ENCODE assay signal across 7 mouse cellular contexts in the genomic region with DNA sequence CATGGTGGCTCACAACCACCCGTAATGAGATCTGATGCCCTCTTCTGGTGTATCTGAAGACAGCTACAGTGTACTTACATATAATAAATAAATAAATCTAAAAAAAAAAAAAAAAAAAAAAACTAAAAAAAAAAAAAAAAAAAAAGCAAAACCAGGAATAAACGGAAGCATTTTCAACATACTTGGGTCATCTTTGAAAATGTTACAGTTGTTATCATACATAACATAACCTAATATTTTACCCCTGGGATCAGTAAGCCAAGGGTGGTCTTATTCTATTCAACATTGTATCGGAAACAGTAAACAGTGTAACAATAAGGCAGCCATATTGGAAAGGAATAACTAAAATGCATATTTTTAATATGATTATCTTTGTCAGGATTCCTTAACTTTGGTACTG. TPM values are rescaled to one million over a fixed set of nuclear protein-coding genes. Genes with fewer than 3 reads are reported as not detected.
"Had no signal": no experiment of that assay in that cellular context is flagged by ENCODE, and none has a peak within 500 bp of the region (broad histone marks: within the 10 kb centered on the region; RNA-seq: fewer than 3 reads in every experiment).

No protein-coding gene starts in this region.

RNA-seq across cellular contexts. Expression of a gene that starts 41.3 kb away (rescaled TPM):
- total RNA-seq: gastrocnemius, adult 2 months; gastrocnemius, adult 8-10 months; gastrocnemius, postnatal 14 days; gastrocnemius, postnatal 25 days; gastrocnemius, postnatal 36 days; heart, adult 18-20 months; heart, adult 2 months had no signal
